Mouse (Mus musculus): ENCODE data around the gene Trim9.

DNA sequence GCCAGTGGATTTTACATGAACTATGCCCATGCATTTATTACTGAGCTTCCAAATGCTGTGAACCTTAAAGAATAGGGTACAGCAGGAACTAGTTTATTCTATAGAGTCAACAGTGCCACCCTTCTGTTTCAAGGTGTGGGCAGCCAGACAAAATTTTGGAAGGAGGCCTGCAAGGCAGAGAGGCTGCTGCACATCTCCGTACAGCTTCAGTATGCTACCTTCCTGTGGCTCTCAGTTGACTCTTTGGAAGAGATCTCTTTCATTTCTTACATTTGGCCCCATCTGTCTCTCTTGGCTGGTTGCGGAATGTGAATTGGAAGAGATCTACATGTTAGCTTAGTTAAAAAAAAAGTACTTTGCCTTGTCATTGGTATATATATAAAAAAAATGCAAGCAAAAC lies 66.5 kb downstream of the Trim9 start:
- TF ChIP-seq CTCF (IDR thresholded peaks at IDR 0.05; ENCODE audit: low read depth, low read length): no peak
- TF ChIP-seq POLR2A (IDR thresholded peaks at IDR 0.05; ENCODE audit: insufficient read depth, low read length): no peak
